Mouse (Mus musculus) megakaryocyte progenitor cell, adult 5-6 weeks (primary cell): ENCODE results near the gene Gm10638. TPM values are rescaled to one million over a fixed set of nuclear protein-coding genes. Genes with fewer than 3 reads are reported as not detected.
A peak's percentile ranks its signal among the peaks of the same experiment; 100 is the strongest.

Source experiments
- ATAC-seq: replicated peaks from 2 replicates; pipeline ENCODE4 v1.8.0; 2016; ENCODE audit warnings: mild to moderate bottlenecking, moderate TSS enrichment, inconsistent platforms; ENCODE audit not compliant: poor library complexity
- total RNA-seq, 2 experiments: library from RNA; stranded (forward) in 1 of 2; stranded (reverse) in 1 of 2; fragments of 157-497, 149-512 nt in 1 of 2; fragments of 200-1000 nt in 1 of 2; gene quantifications; 2 replicates each; pipeline versions ENCODE4 v1.2.3 to v1.2.4; 2015 to 2017

The Gm10638 gene
- total RNA-seq, 2 experiments from 2014 or later = 0.42 TPM; not detected in 1

DNA sequence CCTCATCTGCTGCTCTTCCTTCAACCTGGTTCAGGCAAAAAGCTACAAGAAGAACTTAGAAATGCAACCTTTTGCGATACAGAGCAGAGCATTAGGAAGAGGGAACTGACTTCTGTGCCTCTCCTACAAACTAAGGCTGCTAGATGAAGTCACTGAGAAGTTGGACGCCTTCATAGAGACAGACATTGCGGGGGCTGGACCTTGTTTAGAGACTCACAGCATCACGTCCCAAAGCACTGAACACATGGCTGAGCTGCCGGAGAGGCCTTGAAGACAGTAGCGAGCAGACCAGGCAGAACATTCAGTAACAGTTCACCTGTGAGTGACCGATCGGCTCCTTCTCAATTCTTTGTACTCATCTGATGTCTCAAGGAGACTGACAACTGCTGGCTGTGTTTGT lies 35.6 kb downstream of the Gm10638 start:
- no peak for ATAC-seq

DNA sequence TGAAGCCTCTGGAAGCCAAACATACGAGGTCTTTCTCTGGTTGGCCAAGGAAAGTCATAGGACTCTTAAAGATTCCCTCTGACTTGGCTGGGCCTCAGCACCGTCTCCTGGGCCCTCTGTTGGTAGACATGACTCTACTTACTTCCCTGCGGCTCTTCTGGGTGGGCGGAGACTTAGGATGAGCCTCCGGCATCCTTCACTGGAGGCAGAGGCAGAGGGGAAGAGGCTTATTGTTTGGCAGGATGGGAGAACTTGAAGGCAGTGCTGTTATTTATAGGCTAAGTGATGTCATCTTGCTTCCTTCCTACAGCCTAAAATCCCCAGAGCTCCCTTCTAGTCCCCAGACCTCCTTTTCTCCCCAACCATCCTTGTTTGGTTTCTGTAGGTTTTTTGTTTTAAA lies 41.0 kb downstream of the Gm10638 start:
- no peak for ATAC-seq

DNA sequence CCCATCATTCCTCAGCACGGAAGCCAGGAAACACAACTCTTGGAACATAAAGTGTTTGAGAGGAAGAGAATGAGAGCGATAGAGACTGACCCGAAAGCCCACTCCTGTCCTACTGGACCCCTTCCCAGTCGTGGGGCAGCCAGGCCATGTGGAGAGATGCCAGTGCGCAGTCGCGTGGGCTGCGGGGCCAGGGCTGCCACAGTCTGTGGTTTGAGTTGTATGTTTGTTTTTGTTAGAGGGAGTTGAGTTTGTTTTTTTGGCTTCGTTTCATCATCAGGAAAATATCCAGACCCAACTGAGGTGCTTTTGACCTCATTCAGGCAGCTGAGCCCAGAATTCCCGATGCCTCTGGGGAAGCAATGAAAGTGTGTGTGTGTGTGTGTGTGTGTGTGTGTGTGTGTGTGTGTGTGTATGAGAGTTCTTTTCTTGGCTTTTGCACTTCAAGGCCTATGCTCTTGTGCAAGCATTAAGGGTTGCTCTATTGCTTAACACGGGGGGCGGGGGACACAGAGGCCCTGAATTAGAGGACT lies 42.5 kb downstream of the Gm10638 start:
- 0 out of 2 replicates have a peak, but pooled peaks have one; percentile 42 for ATAC-seq

DNA sequence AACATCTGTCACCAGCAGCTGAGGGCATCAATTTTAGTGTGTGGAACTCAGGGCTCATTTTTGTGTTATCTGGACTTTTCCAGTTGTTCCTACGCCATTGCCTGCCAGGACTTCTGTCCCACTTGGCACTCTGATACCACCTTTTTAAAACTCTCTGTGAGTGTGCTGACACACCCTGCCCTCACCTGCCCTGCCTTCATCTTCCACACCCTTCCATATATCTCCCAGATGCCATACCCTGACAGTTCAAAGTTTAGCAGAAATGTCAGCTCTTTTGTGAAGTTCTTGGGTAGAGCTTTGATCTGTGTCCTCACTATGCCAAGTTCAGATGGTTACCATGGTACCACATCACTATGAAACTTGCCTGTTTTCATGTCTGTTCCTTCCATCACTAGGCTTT lies 44.1 kb downstream of the Gm10638 start:
- no peak for ATAC-seq

DNA sequence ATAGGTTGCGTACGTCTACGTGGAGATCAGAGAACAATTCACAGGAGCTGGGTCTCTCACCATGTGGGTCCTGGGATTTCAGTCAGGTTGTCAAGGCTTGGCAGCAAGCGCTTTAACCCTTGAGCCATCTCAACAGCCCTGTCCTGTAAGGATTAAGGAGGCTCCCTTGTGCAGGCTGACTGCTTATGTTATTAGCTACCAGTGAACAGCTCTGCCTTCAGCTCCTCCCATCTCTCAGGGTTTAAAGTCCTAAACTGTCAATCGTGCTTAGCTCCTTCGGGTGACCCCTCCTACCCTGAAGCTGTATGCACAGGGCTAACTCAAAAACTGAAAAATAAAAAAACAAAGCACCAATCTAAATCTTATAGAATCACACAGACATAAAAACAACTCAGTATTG lies 46.0 kb downstream of the Gm10638 start:
- no peak for ATAC-seq

DNA sequence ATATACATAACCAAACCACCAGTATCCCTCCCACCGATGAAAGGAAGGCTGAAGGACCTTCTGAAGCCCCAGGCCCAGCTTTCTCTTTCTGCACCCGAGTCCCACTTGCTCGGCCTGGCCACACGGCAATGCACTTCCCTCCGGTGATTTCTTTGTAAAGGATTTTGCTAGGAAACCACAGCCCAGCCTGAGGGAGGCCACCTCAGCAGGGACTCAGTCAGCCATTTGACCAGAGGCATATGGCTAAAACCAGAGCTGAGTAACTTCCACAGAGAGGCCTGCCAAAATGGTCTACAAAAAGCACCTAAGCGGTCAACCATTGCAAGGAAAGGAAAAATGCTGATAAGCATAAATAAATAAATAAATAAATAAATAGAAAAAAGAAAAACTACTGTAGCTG lies 49.2 kb downstream of the Gm10638 start:
- ATAC-seq = no peak

Other genes starting within 250 kb of the Gm10638 start
- not detected in 2 replicates for gene Abcc12, start 165.0 kb upstream of the Gm10638 start, total RNA-seq (2015)
- not detected in 2 replicates for gene Abcc12, start 165.0 kb upstream of the Gm10638 start, total RNA-seq (2017)
- gene Lonp2, start 121.7 kb upstream of the Gm10638 start, total RNA-seq (2015) = 37.1 and 47.0 TPM in 2 replicates
- gene Lonp2, start 121.7 kb upstream of the Gm10638 start, total RNA-seq (2017) = 47.7 and 51.4 TPM in 2 replicates
- gene Siah1a, start 235 bp downstream of the Gm10638 start, total RNA-seq (2015) = 15.6 and 17.4 TPM in 2 replicates
- 17.4 and 19.9 TPM in 2 replicates for gene Siah1a, start 235 bp downstream of the Gm10638 start, total RNA-seq (2017)
- gene N4bp1, start 139.6 kb downstream of the Gm10638 start, total RNA-seq (2015) = 21.9 and 24.0 TPM in 2 replicates
- gene N4bp1, start 139.6 kb downstream of the Gm10638 start, total RNA-seq (2017) = 15.8 and 19.6 TPM in 2 replicates